Mouse (Mus musculus) gastrocnemius, postnatal 14 days (tissue): Measurements from ENCODE around the gene Rpl34. TPM values are rescaled to one million over a fixed set of nuclear protein-coding genes. Genes with fewer than 3 reads are reported as not detected.

Source experiments
- DNase-seq: peaks from one replicate; pipeline ENCODE4 v3.0.0; 2021; ENCODE audit warnings: mixed read lengths
- intact Hi-C: fragments of 180-260 bp; cut with DNase I; formaldehyde crosslinking; loops from one replicate; pipeline ENCODE4 v1.15.1; 2025; ENCODE audit warnings: low total_unique reads
- total RNA-seq, 2 experiments: library from RNA; stranded (reverse); gene quantifications; 2 replicates each; pipeline ENCODE4 v1.2.3; 2021

The Rpl34 gene
- total RNA-seq, 2 experiments from 2014 or later: 465 to 522 TPM

- intact Hi-C loops: no loop called here
Observed at GRCm38 (mm10) chr3:130681226-130681625, 49.0 kb downstream of the Rpl34 start.

GRCm38 (mm10) chr3:130677671-130678460, 52.3 kb downstream of the Rpl34 start:
- DNase-seq: no peak
- intact Hi-C loops: no loop called here

More at GRCm38 (mm10) chr3:130681226-130681625, 49.0 kb downstream of the Rpl34 start:
- no peak for DNase-seq

Other genes starting within 250 kb of the Rpl34 start
- gene Etnppl, start 113.0 kb downstream of the Rpl34 start, total RNA-seq: not detected
- gene Ostc, start 21.0 kb downstream of the Rpl34 start, total RNA-seq: 10 to 100 TPM; 40.6 to 54.5 TPM